Mouse (Mus musculus) MEL (cell line): Measurements from ENCODE around the gene Hoxa11. TPM values are rescaled to one million over a fixed set of nuclear protein-coding genes. Genes with fewer than 3 reads are reported as not detected.

ENCODE experiments used
- DNase-seq: peaks from one replicate; pipeline ENCODE4 v3.0.0; 2011; ENCODE audit warnings: low read depth, low spot score
- H3K27ac ChIP-seq: 2 replicates; pipeline ENCODE4 v1.5.1; 2012; ENCODE audit warnings: low read depth, mild to moderate bottlenecking, control low read depth, low read length, moderate library complexity; ENCODE audit not compliant: control insufficient read depth
- H3K27me3 ChIP-seq, 2 experiments: fragments of 150-350 bp in 1 of 2; sonication (generic) in 1 of 2; 2 replicates each; pipeline ENCODE4 v1.6.1; 2012; ENCODE audit warnings: low read length in 2 of 2, mild to moderate bottlenecking in 2 of 2, improper control_type of control experiment in 1 of 2, moderate library complexity in 1 of 2; ENCODE audit not compliant: insufficient read depth in 2 of 2, control insufficient read depth in 1 of 2
- H3K36me3 ChIP-seq, 2 experiments: 2 replicates each; pipeline ENCODE4 v1.6.1; 2012 to 2014; ENCODE audit warnings: low read length in 2 of 2, improper control_type of control experiment in 1 of 2, inconsistent platforms in 1 of 2, mild to moderate bottlenecking in 1 of 2; ENCODE audit not compliant: insufficient read depth in 2 of 2, control insufficient read depth in 1 of 2
- H3K4me1 ChIP-seq, 2 experiments: fragments of 150-350 bp in 1 of 2; sonication (generic) in 1 of 2; 2 replicates each; pipeline ENCODE4 v1.6.1; 2012; ENCODE audit warnings: low read length in 2 of 2, improper control_type of control experiment in 1 of 2, mild to moderate bottlenecking in 1 of 2; ENCODE audit not compliant: insufficient read depth in 2 of 2, control insufficient read depth in 1 of 2
- H3K4me3 ChIP-seq, 2 experiments: fragments of 150-350 bp in 1 of 2; sonication (generic) in 1 of 2; 2 replicates each; pipeline ENCODE4 v1.5.1; 2012; ENCODE audit warnings: low read depth in 2 of 2, low read length in 2 of 2, mild to moderate bottlenecking in 2 of 2, moderate library complexity in 2 of 2, control low read depth in 1 of 2, improper control_type of control experiment in 1 of 2; ENCODE audit not compliant: control insufficient read depth in 1 of 2, insufficient read depth in 1 of 2
- H3K79me2 ChIP-seq: 2 replicates; pipeline ENCODE4 v1.6.1; 2012; ENCODE audit warnings: mild to moderate bottlenecking, low read length, moderate library complexity; ENCODE audit not compliant: control insufficient read depth, poor library complexity, insufficient read depth
- H3K9ac ChIP-seq: 2 replicates; pipeline ENCODE4 v1.6.1; 2012; ENCODE audit warnings: low read depth, mild to moderate bottlenecking, control low read depth, low read length, moderate library complexity; ENCODE audit not compliant: control insufficient read depth, poor library complexity, severe bottlenecking
- H3K9me3 ChIP-seq: fragments of 150-350 bp; sonication (generic); replicated peaks from 2 replicates; pipeline ENCODE4 v1.6.1; 2012; ENCODE audit warnings: mild to moderate bottlenecking, low read length, improper control_type of control experiment, moderate library complexity; ENCODE audit not compliant: insufficient read depth
- BHLHE40 ChIP-seq: IDR thresholded peaks from 2 replicates; pipeline ENCODE4 v1.6.1; 2012; ENCODE audit warnings: low read depth, mild to moderate bottlenecking, inconsistent platforms, low read length, improper control_type of control experiment, borderline replicate concordance
- CHD1 ChIP-seq: IDR thresholded peaks from 2 replicates; pipeline ENCODE4 v1.6.1; 2012; ENCODE audit warnings: low read depth, mild to moderate bottlenecking, inconsistent platforms, low read length, improper control_type of control experiment
- CHD2 ChIP-seq: IDR thresholded peaks from 2 replicates; pipeline ENCODE4 v1.6.1; 2011; ENCODE audit warnings: low read length, improper control_type of control experiment
- E2F4 ChIP-seq: IDR thresholded peaks from 2 replicates; pipeline ENCODE4 v1.6.1; 2011; ENCODE audit warnings: low read depth, low read length, improper control_type of control experiment, borderline replicate concordance
- HCFC1 ChIP-seq: IDR thresholded peaks from 2 replicates; pipeline ENCODE4 v1.6.1; 2012; ENCODE audit warnings: low read depth, mild to moderate bottlenecking, inconsistent platforms, low read length, improper control_type of control experiment, moderate library complexity
- KAT2A ChIP-seq: conservative IDR thresholded peaks from 2 replicates; pipeline ENCODE4 v1.6.1; 2012; ENCODE audit warnings: low read depth, low read length, improper control_type of control experiment, inconsistent platforms
- MAFK ChIP-seq: IDR thresholded peaks from 2 replicates; pipeline ENCODE4 v1.6.1; 2011; ENCODE audit warnings: low read depth, mild to moderate bottlenecking, low read length, improper control_type of control experiment, borderline replicate concordance
- MAX ChIP-seq: IDR thresholded peaks from 2 replicates; pipeline ENCODE4 v1.6.1; 2011; ENCODE audit warnings: low read length, improper control_type of control experiment
- MAZ ChIP-seq: IDR thresholded peaks from 2 replicates; pipeline ENCODE4 v1.6.1; 2012; ENCODE audit warnings: low read depth, mild to moderate bottlenecking, inconsistent platforms, low read length, improper control_type of control experiment
- MEF2A ChIP-seq: IDR thresholded peaks from 2 replicates; pipeline ENCODE4 v1.6.1; 2014; ENCODE audit warnings: low read depth, mild to moderate bottlenecking, inconsistent platforms, low read length, improper control_type of control experiment; ENCODE audit not compliant: poor library complexity, insufficient replicate concordance, severe bottlenecking; ENCODE audit errors: extremely low read depth
- MYB ChIP-seq: IDR thresholded peaks from 2 replicates; pipeline ENCODE4 v1.6.1; 2011; ENCODE audit warnings: mild to moderate bottlenecking, low read depth, low read length, improper control_type of control experiment
- POLR2A ChIP-seq, 2 experiments: IDR thresholded peaks; 2 replicates each; pipeline ENCODE4 v1.6.1; 2011 to 2012; ENCODE audit warnings: low read length in 2 of 2, mild to moderate bottlenecking in 2 of 2, control low read depth in 1 of 2, improper control_type of control experiment in 1 of 2, low read depth in 1 of 2, moderate library complexity in 1 of 2; ENCODE audit not compliant: control insufficient read depth in 1 of 2, insufficient read depth in 1 of 2, poor library complexity in 1 of 2
- SIN3A ChIP-seq: IDR thresholded peaks from 2 replicates; pipeline ENCODE4 v1.6.1; 2012; ENCODE audit warnings: low read length, improper control_type of control experiment, inconsistent platforms
- SMC3 ChIP-seq: IDR thresholded peaks from 2 replicates; pipeline ENCODE4 v1.6.1; 2011; ENCODE audit warnings: low read depth, low read length, improper control_type of control experiment
- UBTF ChIP-seq: IDR thresholded peaks from 2 replicates; pipeline ENCODE4 v1.6.1; 2012; ENCODE audit warnings: low read depth, mild to moderate bottlenecking, inconsistent platforms, low read length, improper control_type of control experiment, moderate library complexity, borderline replicate concordance; ENCODE audit not compliant: insufficient read depth
- USF1 ChIP-seq: IDR thresholded peaks from 2 replicates; pipeline ENCODE4 v1.6.1; 2014; ENCODE audit warnings: low read depth, mild to moderate bottlenecking, inconsistent platforms, low read length, improper control_type of control experiment, moderate library complexity
- ZKSCAN1 ChIP-seq: IDR thresholded peaks from 2 replicates; pipeline ENCODE4 v1.6.1; 2012; ENCODE audit warnings: low read depth, mild to moderate bottlenecking, inconsistent platforms, low read length, improper control_type of control experiment, moderate library complexity
- ZMIZ1 ChIP-seq: IDR thresholded peaks from 2 replicates; pipeline ENCODE4 v1.6.1; 2012; ENCODE audit warnings: low read depth, mild to moderate bottlenecking, inconsistent platforms, low read length, improper control_type of control experiment, moderate library complexity
- ZNF384 ChIP-seq: IDR thresholded peaks from 2 replicates; pipeline ENCODE4 v1.6.1; 2012; ENCODE audit warnings: low read depth, mild to moderate bottlenecking, inconsistent platforms, low read length, improper control_type of control experiment
- polyA plus RNA-seq, 2 experiments: library from polyadenylated mRNA; stranded (reverse) in 1 of 2; unstranded in 1 of 2; fragments of >175 nt in 1 of 2; fragments of >200 nt in 1 of 2; gene quantifications; 2 replicates each; pipeline versions ENCODE4 v1.2.1 to v1.2.4; 2012; ENCODE audit warnings: low replicate concordance in 2 of 2, low read depth in 1 of 2; ENCODE audit not compliant: insufficient read length in 2 of 2, insufficient read depth in 1 of 2, missing spikeins in 1 of 2
- total RNA-seq: library from RNA; depleted of rRNA; stranded (reverse); fragments of 300-350 nt; gene quantifications from 2 replicates; pipeline ENCODE4 v1.2.3, GENCODE M21; 2012

Gene Hoxa11
- total and polyA plus RNA-seq, 3 experiments = not detected

DNA sequence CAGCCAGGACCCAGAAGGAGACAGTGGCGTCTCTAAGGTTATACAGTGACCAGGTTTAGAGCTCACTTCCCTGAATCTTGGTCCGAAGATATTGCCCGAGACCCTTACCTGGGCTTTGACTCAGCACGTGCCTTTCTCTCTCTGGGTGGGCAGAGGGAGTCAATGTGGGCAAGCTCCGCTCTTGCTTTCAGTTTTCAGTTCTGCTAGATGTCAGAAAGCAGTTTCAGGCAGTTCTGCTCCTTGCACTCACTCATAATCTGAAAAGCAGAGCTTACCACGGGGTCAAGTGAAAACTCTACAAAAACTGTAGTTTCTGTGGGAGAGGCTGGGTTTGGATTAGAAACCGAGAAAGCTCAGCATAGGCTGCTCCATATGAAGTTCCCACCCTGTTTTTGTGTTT lies 46.7 kb upstream of the Hoxa11 start:
- H3K9me3 ChIP-seq = no peaks in the 10 kb centered on the region
- no peaks in the 10 kb centered on the region for H3K36me3 ChIP-seq
- no peak overlapping the region for H3K27ac ChIP-seq
- TF ChIP-seq MAFK = no peak
- no peak for TF ChIP-seq SIN3A
- no peak for TF ChIP-seq POLR2A (IDR thresholded peaks at IDR 0.05; ENCODE audit: control insufficient read depth in 1 of 2, insufficient read depth in 1 of 2, low read depth in 1 of 2, low read length in 2 of 2, poor library complexity in 1 of 2)
- TF ChIP-seq ZMIZ1 = no peak
- TF ChIP-seq MEF2A = no peak
- DNase-seq = no peak
- H3K4me1 ChIP-seq = no peaks in the 10 kb centered on the region
- no peak overlapping the region for H3K9ac ChIP-seq
- H3K27me3 ChIP-seq = no peaks in the 10 kb centered on the region
- no peak overlapping the region for H3K4me3 ChIP-seq
- no peaks in the 10 kb centered on the region for H3K79me2 ChIP-seq

GRCm38 (mm10) chr6:52291021-52291860 lies 45.6 kb upstream of the Hoxa11 start:
- Histone ChIP-seq H3K27ac (no peak overlapping the region), H3K4me1 (no peaks in the 10 kb centered on the region), H3K36me3 (no peaks in the 10 kb centered on the region), H3K27me3 (no peaks in the 10 kb centered on the region), H3K4me3 (no peak overlapping the region), H3K9ac (no peak overlapping the region), H3K79me2 (no peaks in the 10 kb centered on the region), H3K9me3 (no peaks in the 10 kb centered on the region)
- DNase-seq = no peak
- TF ChIP-seq HCFC1 (no peak), MYB (no peak), ZMIZ1 (no peak)

- TF ChIP-seq CHD1 (no peak), CHD2 (no peak), ZNF384 (no peak), UBTF (no peak), ZKSCAN1 (no peak), MAZ (no peak), MYB (no peak), SIN3A (no peak), MAX (no peak), USF1 (no peak), E2F4 (no peak), SMC3 (no peak), HCFC1 (no peak), ZMIZ1 (no peak), KAT2A (no peak), BHLHE40 (no peak)
- Histone ChIP-seq H3K27ac (no peak overlapping the region), H3K27me3 (no peaks in the 10 kb centered on the region), H3K9me3 (no peaks in the 10 kb centered on the region), H3K36me3 (no peaks in the 10 kb centered on the region), H3K4me3 (no peak overlapping the region), H3K9ac (no peak overlapping the region), H3K4me1 (no peaks in the 10 kb centered on the region), H3K79me2 (no peaks in the 10 kb centered on the region)
- no peak for DNase-seq
These were observed 44.6 kb upstream of the Hoxa11 start for GRCm38 (mm10) chr6:52290186-52290585.
